Mouse (Mus musculus) stomach, postnatal 0 days (tissue): ENCODE measurements around the gene Olfr228. TPM values are rescaled to one million over a fixed set of nuclear protein-coding genes. Genes with fewer than 3 reads are reported as not detected.
"Not testable (repeated sequence)": the region's sequence is repeated elsewhere in the genome, so short reads cannot be mapped to it uniquely, and the experiment has no call there.

Experiments
- ATAC-seq: fragments of 200-750 bp; cut with Nextera tagmentation; 2 replicates; pipeline ENCODE4 v1.8.0; 2017; ENCODE audit not compliant: low FRiP score, low TSS enrichment
- DNase-seq: peaks from one replicate; pipeline ENCODE4 v3.0.0-alpha.2; 2016; ENCODE audit warnings: low spot score
- H3K27ac ChIP-seq: fragments of 300-500 bp; sonication (generic); replicated peaks from 2 replicates; pipeline ENCODE4 v1.5.1; 2014; ENCODE audit warnings: mild to moderate bottlenecking, control low read depth
- H3K27me3 ChIP-seq: fragments of 300-500 bp; sonication (generic); 2 replicates; pipeline ENCODE4 v1.6.1; 2014; ENCODE audit warnings: low read length; ENCODE audit not compliant: control insufficient read depth, insufficient read depth
- H3K36me3 ChIP-seq: fragments of 300-500 bp; sonication (generic); 2 replicates; pipeline ENCODE4 v1.6.1; 2014; ENCODE audit warnings: low read length, mixed read lengths; ENCODE audit not compliant: control insufficient read depth, insufficient read depth
- H3K4me1 ChIP-seq: fragments of 300-500 bp; sonication (generic); replicated peaks from 2 replicates; pipeline ENCODE4 v1.6.1; 2014; ENCODE audit warnings: antibody characterized with exemption; ENCODE audit not compliant: control insufficient read depth, insufficient read depth
- H3K4me2 ChIP-seq: fragments of 300-500 bp; sonication (generic); replicated peaks from 2 replicates; pipeline ENCODE4 v1.6.1; 2014; ENCODE audit warnings: low read depth, mild to moderate bottlenecking, control low read depth, moderate library complexity
- H3K4me3 ChIP-seq: fragments of 300-500 bp; sonication (generic); 2 replicates; pipeline ENCODE4 v1.5.1; 2014; ENCODE audit warnings: low read depth, low read length, control low read depth
- H3K9ac ChIP-seq: fragments of 300-500 bp; sonication (generic); 2 replicates; pipeline ENCODE4 v1.6.1; 2014; ENCODE audit warnings: mild to moderate bottlenecking, low read length, control low read depth, mixed read lengths
- H3K9me3 ChIP-seq: fragments of 300-500 bp; sonication (generic); 2 replicates; pipeline ENCODE4 v1.6.1; 2016; ENCODE audit warnings: low read length; ENCODE audit not compliant: control insufficient read depth
- CTCF ChIP-seq: IDR thresholded peaks from 2 replicates; pipeline ENCODE4 v1.5.1; 2016; ENCODE audit warnings: antibody characterized with exemption, low read depth, mild to moderate bottlenecking, moderate library complexity
- EP300 ChIP-seq: optimal IDR thresholded peaks from 2 replicates; pipeline ENCODE3; 2016; ENCODE audit warnings: antibody characterized with exemption
- WGBS: fragments of 180-500 bp; shearing (Covaris S2); extraction: QIAGEN DNeasy Blood & Tissue Kit; methylation state at CpG from one replicate; pipeline ENCODE4 v1.1.7; 2014; 5-methylcytosine and 5-hydroxymethylcytosine counted together
- polyA plus RNA-seq: library from polyadenylated mRNA; unstranded; fragments of >200 nt; fragmentation: Nextera tagmentation; extraction: Ambion mirVana; gene quantifications from 2 replicates; pipeline ENCODE4 v1.2.1, GENCODE M21; 2015

Gene Olfr228
- not detected in 2 replicates for polyA plus RNA-seq

GRCm38 (mm10) chr2:86487286-86487685, at the start of gene Olfr228:
Gene Olfr228, minus strand, starts transcription at chr2:86487386.
- Histone ChIP-seq H3K9ac (no peak within 1 kb of the TSS), H3K4me3 (no peak within 1 kb of the TSS), H3K27me3 (no peaks in the 10 kb centered on the region), H3K36me3 (no peaks in the 10 kb centered on the region), H3K4me1 (no peaks in the 10 kb centered on the region), H3K27ac (no peak within 1 kb of the TSS), H3K4me2 (no peak within 1 kb of the TSS), H3K9me3 (no peaks in the 10 kb centered on the region)
- DNase-seq (no peak), ATAC-seq (no peak)
- WGBS: 32% methylated on average over 1 of the region's 1 CpGs
- TF ChIP-seq CTCF (no peak), EP300 (no peak)

GRCm38 (mm10) chr2:86530991-86531390, 43.8 kb upstream of the Olfr228 start:
- Histone ChIP-seq H3K9me3 (no peaks in the 10 kb centered on the region), H3K36me3 (no peaks in the 10 kb centered on the region), H3K27ac (no peak overlapping the region), H3K27me3 (no peaks in the 10 kb centered on the region), H3K4me2 (no peak overlapping the region), H3K4me1 (no peaks in the 10 kb centered on the region), H3K4me3 (no peak overlapping the region), H3K9ac (no peak overlapping the region)
- WGBS: 69% methylated on average over 1 of the region's 1 CpGs
- no peak for ATAC-seq
- no peak for DNase-seq
- TF ChIP-seq CTCF (no peak), EP300 (no peak)

- DNase-seq (no peak), ATAC-seq (no peak)
- TF ChIP-seq CTCF (no peak), EP300 (no peak)
- 72% methylated on average over 1 of the region's 1 CpGs for WGBS
- H3K27ac ChIP-seq: no peak within 1 kb of the TSS
- no peaks in the 10 kb centered on the region for H3K4me1 ChIP-seq
- no peak within 1 kb of the TSS for H3K4me3 ChIP-seq
- H3K9me3 ChIP-seq: no peaks in the 10 kb centered on the region
- H3K9ac ChIP-seq: no peak within 1 kb of the TSS
- no peak within 1 kb of the TSS for H3K4me2 ChIP-seq
- no peaks in the 10 kb centered on the region for H3K27me3 ChIP-seq
- no peaks in the 10 kb centered on the region for H3K36me3 ChIP-seq
Observed at GRCm38 (mm10) chr2:86508161-86508560, 21.0 kb upstream of the Olfr228 start, which contains the start of gene Olfr1076. Gene Olfr1076, plus strand, starts transcription at chr2:86508461.

- H3K4me3 ChIP-seq: no peak overlapping the region
- no peaks in the 10 kb centered on the region for H3K27me3 ChIP-seq
- DNase-seq (peak; percentile 43), ATAC-seq (no peak)
- no peaks in the 10 kb centered on the region for H3K4me1 ChIP-seq
- H3K9me3 ChIP-seq: no peaks in the 10 kb centered on the region
- H3K4me2 ChIP-seq: 0 out of 2 replicates have a peak overlapping the region, but pooled peaks have one; percentile 33
- H3K27ac ChIP-seq: no peak overlapping the region
- 21% methylated on average over 10 of the region's 10 CpGs for WGBS
- no peak overlapping the region for H3K9ac ChIP-seq
- H3K36me3 ChIP-seq: no peaks in the 10 kb centered on the region
- TF ChIP-seq CTCF: peak; percentile 80
- no peak for TF ChIP-seq EP300
Observed at GRCm38 (mm10) chr2:86464442-86465109, 22.6 kb downstream of the Olfr228 start.

- Histone ChIP-seq H3K4me2 (no peak overlapping the region), H3K9ac (no peak overlapping the region), H3K4me3 (no peak overlapping the region), H3K9me3 (no peaks in the 10 kb centered on the region), H3K27ac (no peak overlapping the region), H3K36me3 (no peaks in the 10 kb centered on the region), H3K4me1 (no peaks in the 10 kb centered on the region), H3K27me3 (no peaks in the 10 kb centered on the region)
- DNase-seq (no peak), ATAC-seq (no peak)
- TF ChIP-seq EP300 (no peak), CTCF (no peak)
- 77% methylated on average over 1 of the region's 1 CpGs for WGBS
Observed at GRCm38 (mm10) chr2:86460434-86460833, 26.8 kb downstream of the Olfr228 start.

GRCm38 (mm10) chr2:86456169-86456568, 31.0 kb downstream of the Olfr228 start, which contains the start of gene Olfr1066:
Gene Olfr1066, minus strand, starts transcription at chr2:86456269.
- TF ChIP-seq CTCF (no peak), EP300 (no peak)
- Histone ChIP-seq H3K9me3 (no peaks in the 10 kb centered on the region), H3K27ac (no peak within 1 kb of the TSS), H3K4me3 (no peak within 1 kb of the TSS), H3K4me2 (no peak within 1 kb of the TSS), H3K27me3 (no peaks in the 10 kb centered on the region), H3K4me1 (no peaks in the 10 kb centered on the region), H3K36me3 (no peaks in the 10 kb centered on the region), H3K9ac (no peak within 1 kb of the TSS)
- DNase-seq (no peak), ATAC-seq (no peak)
- WGBS: 75% methylated on average over 1 of the region's 1 CpGs

GRCm38 (mm10) chr2:86450491-86450890, 36.7 kb downstream of the Olfr228 start, which contains the start of gene Olfr1065:
Gene Olfr1065, minus strand, starts transcription at chr2:86450591.
- ATAC-seq, H3K4me3 ChIP-seq, H3K36me3 ChIP-seq, H3K4me1 ChIP-seq, H3K27ac ChIP-seq, H3K9ac ChIP-seq, H3K4me2 ChIP-seq, H3K9me3 ChIP-seq, DNase-seq, H3K27me3 ChIP-seq: not testable (repeated sequence)
- WGBS: no CpG with 5 or more reads among the region's 1 CpGs

- H3K9ac ChIP-seq, H3K9me3 ChIP-seq, H3K4me2 ChIP-seq, H3K27me3 ChIP-seq, DNase-seq, H3K4me1 ChIP-seq, H3K27ac ChIP-seq, H3K4me3 ChIP-seq, ATAC-seq, H3K36me3 ChIP-seq: not testable (repeated sequence)
- 62% methylated on average over 1 of the region's 1 CpGs for WGBS
Observed at GRCm38 (mm10) chr2:86442101-86442500, 45.1 kb downstream of the Olfr228 start.
